Mouse (Mus musculus) adrenal gland, adult 18-20 months (tissue): ENCODE data around the gene Fut1. TPM values are rescaled to one million over a fixed set of nuclear protein-coding genes. Genes with fewer than 3 reads are reported as not detected.
A peak's percentile ranks its signal among the peaks of the same experiment; 100 is the strongest.

ENCODE experiments used
- DNase-seq, 2 experiments: peaks; one replicate each; pipeline ENCODE4 v3.0.0; 2021 to 2022; ENCODE audit warnings: low spot score in 2 of 2
- total RNA-seq, 2 experiments: library from RNA; stranded (reverse); gene quantifications; 1 replicate in 1 of 2; 2 replicates in 1 of 2; pipeline ENCODE4 v1.2.3; 2021

Fut1 gene
- total RNA-seq, 2 experiments from 2014 or later = not detected

GRCm38 (mm10) chr7:45598960-45599879, 17.9 kb upstream of the Fut1 start:
- no peak for DNase-seq

GRCm38 (mm10) chr7:45605704-45606289, 11.3 kb upstream of the Fut1 start:
- no peak for DNase-seq

- no peak for DNase-seq
These were observed 7.6 kb upstream of the Fut1 start for GRCm38 (mm10) chr7:45609511-45609910.

GRCm38 (mm10) chr7:45616277-45616676, 812 bp upstream of the Fut1 start:
- no peak for DNase-seq

- DNase-seq = no peak
These were observed 1.2 kb downstream of the Fut1 start for GRCm38 (mm10) chr7:45618316-45618715.

GRCm38 (mm10) chr7:45619592-45619991, 2.5 kb downstream of the Fut1 start:
- DNase-seq = no peak

GRCm38 (mm10) chr7:45621443-45621842, 4.4 kb downstream of the Fut1 start, which contains the start of gene Izumo1:
TSS of gene Izumo1 (plus strand) at chr7:45621811.
- DNase-seq = no peak

- DNase-seq = no peak
These were observed 6.4 kb downstream of the Fut1 start for GRCm38 (mm10) chr7:45623507-45623906.

- DNase-seq = no peak
These were observed 7.6 kb downstream of the Fut1 start for GRCm38 (mm10) chr7:45624718-45625117.

- no peak for DNase-seq
These were observed 8.4 kb downstream of the Fut1 start for GRCm38 (mm10) chr7:45625481-45625880.

- DNase-seq = no peak
These were observed 9.5 kb downstream of the Fut1 start for GRCm38 (mm10) chr7:45626571-45627076.

- no peak for DNase-seq
These were observed 10.2 kb downstream of the Fut1 start, which contains the start of gene Rasip1 for GRCm38 (mm10) chr7:45627261-45627660. TSS of gene Rasip1 (plus strand) at chr7:45627488.

GRCm38 (mm10) chr7:45628364-45629294, 11.5 kb downstream of the Fut1 start:
- DNase-seq = peak; percentile 94 to 98

GRCm38 (mm10) chr7:45630064-45630907, 13.2 kb downstream of the Fut1 start:
- no peak for DNase-seq

GRCm38 (mm10) chr7:45632499-45632898, 15.4 kb downstream of the Fut1 start:
- DNase-seq = no peak

- no peak for DNase-seq
These were observed 18.0 kb downstream of the Fut1 start for GRCm38 (mm10) chr7:45634946-45635681.

GRCm38 (mm10) chr7:45635711-45636688, 18.9 kb downstream of the Fut1 start:
- DNase-seq = no peak

- no peak for DNase-seq
These were observed 20.6 kb downstream of the Fut1 start for GRCm38 (mm10) chr7:45637710-45638109.
